Mouse (Mus musculus) testis, adult 2 months (tissue): ENCODE results near the gene Dnajc15.

Experiments used
- CTCF ChIP-seq: fragments of 200-500 bp; IDR thresholded peaks from 2 replicates; pipeline ENCODE4 v1.5.1; 2012; ENCODE audit warnings: low read depth, mild to moderate bottlenecking, inconsistent platforms, low read length, moderate library complexity; ENCODE audit not compliant: control insufficient read depth, insufficient read depth, insufficient replicate concordance
- POLR2A ChIP-seq: fragments of 200-500 bp; IDR thresholded peaks from 2 replicates; pipeline ENCODE4 v1.6.1; 2012; ENCODE audit warnings: low read depth, mild to moderate bottlenecking, inconsistent platforms, low read length, moderate library complexity; ENCODE audit not compliant: control insufficient read depth

DNA sequence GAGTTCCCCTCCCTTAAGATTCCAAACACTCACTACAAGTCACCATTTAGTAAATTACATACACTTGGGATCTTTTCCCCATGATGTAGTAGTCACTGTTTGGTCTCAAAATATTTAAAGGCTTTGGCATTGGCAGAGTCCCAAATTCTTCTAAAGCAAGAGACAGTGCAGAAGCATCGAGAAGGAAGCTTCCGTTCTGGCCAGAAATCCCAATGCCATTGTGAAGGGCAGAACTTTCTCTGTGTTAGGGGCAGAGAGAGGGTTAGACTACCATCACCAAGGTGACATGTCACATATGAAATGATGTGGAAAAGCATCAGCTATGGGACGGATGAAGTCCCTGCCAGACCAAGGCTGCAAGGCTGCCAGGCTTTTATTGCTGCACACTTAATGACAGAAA lies 49.0 kb downstream of the Dnajc15 start:
- TF ChIP-seq CTCF (no peak), POLR2A (no peak)
